Mouse (Mus musculus) gastrocnemius, postnatal 10 days (tissue): ENCODE results near the gene D2hgdh. TPM values are rescaled to one million over a fixed set of nuclear protein-coding genes. Genes with fewer than 3 reads are reported as not detected.

Experiments used
- total RNA-seq, 2 experiments: library from RNA; stranded (reverse); gene quantifications; 2 replicates each; pipeline ENCODE4 v1.2.3; 2021

The D2hgdh gene
- total RNA-seq, 2 experiments from 2014 or later, result 19.5 to 24.4 TPM

Other genes starting within 250 kb of the D2hgdh start
- 100 to 1,000 TPM in 1 of 2 experiments, 10 to 100 TPM in 1; 98.8 to 104 TPM for gene Stk25, start 166.2 kb upstream of the D2hgdh start, total RNA-seq
- gene Bok, start 139.2 kb upstream of the D2hgdh start, total RNA-seq, result 1 to 10 TPM; 5.6 to 6.4 TPM
- gene Atg4b, start 73.4 kb upstream of the D2hgdh start, total RNA-seq, result 10 to 100 TPM; 32.3 to 41.2 TPM
- 10 to 100 TPM; 32.3 to 38.8 TPM for gene Thap4, start 70.0 kb upstream of the D2hgdh start, total RNA-seq
- gene Dtymk, start 23.0 kb upstream of the D2hgdh start, total RNA-seq, result 10 to 100 TPM; 33.4 to 40.5 TPM
- 1 to 10 TPM; 4.8 to 5.7 TPM for gene Ing5, start 20.9 kb upstream of the D2hgdh start, total RNA-seq
- not detected for gene Gal3st2, start 36.4 kb downstream of the D2hgdh start, total RNA-seq
- under 1 TPM; 0.12 to 0.14 TPM for gene Gal3st2b, start 93.4 kb downstream of the D2hgdh start, total RNA-seq
- under 1 TPM in 1 of 2 experiments, not detected in 1; 0.07 TPM for gene Gal3st2c, start 165.6 kb downstream of the D2hgdh start, total RNA-seq
- gene Neu4, start 195.5 kb downstream of the D2hgdh start, total RNA-seq, result not detected
- not detected for gene Pdcd1, start 227.6 kb downstream of the D2hgdh start, total RNA-seq